Mouse (Mus musculus): ENCODE results near the gene Gm20696. TPM values are rescaled to one million over a fixed set of nuclear protein-coding genes. Genes with fewer than 3 reads are reported as not detected.

The Gm20696 gene
- polyA plus RNA-seq, 1 experiment from 2014 or later: 6.5 TPM

GRCm38 (mm10) chr6:99320444-99320843, 346.2 kb downstream of the Gm20696 start:
- no peaks in the 10 kb centered on the region for H3K9me3 ChIP-seq
- ATAC-seq (ENCODE audit: low FRiP score, low read depth): no peak
- no peaks in the 10 kb centered on the region for H3K36me3 ChIP-seq
- H3K9ac ChIP-seq: no peak overlapping the region
- H3K4me2 ChIP-seq (replicated peaks): no peak overlapping the region
- H3K27me3 ChIP-seq: no peaks in the 10 kb centered on the region
- WGBS: 81% methylated on average over 8 of the region's 8 CpGs
- H3K27ac ChIP-seq: no peak overlapping the region
- no peaks in the 10 kb centered on the region; the same call in none of the 2 replicates for H3K4me1 ChIP-seq
- H3K4me3 ChIP-seq: no peak overlapping the region

DNA sequence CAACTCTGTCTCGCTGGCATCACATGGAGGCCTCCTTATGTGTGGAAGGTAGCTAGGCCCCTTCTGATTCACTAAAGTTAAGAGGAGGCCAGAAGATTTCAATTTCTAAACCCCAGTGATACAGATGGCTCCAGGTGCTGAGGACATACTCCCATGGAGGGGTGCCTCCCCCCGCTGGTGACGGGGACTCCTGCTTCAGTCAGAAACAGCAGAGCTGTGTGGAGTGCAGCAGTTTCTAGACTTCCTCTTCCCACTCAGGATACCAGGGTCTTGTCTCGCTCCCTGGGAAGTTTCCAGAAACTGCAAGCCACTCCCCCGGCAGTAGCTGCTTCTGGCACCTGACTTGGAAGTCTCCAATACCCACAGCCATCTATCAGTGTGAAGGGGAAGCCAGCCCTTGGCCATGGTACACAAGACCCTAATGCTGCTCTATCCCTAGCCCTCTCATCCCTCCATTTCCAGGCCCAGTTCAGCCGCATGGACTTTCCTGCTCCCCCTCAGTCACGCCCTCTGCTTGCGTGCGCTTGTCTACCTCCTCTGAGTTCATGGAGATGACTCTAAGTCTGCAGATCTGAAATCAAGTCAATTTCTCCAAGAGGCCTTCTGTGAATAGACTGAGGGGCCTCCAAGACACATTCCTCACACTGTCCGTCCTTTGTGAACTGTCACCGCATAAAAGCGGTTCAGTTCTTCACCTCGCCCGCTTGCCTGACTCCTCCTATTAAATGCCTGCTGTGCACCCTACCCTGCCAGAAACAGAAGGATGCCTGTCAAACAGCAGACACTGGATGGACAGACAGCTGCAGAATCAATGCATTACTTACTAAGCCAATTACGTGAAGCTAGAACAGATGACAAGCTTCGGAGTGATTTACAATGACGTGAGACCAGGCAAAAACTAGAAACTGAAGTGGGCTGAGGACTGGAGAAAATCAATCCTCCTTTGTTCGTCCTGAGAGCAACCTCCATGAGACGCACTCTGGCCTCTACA, 346.9 kb downstream of the Gm20696 start:
- Histone ChIP-seq H3K36me3 (no peaks in the 10 kb centered on the region), H3K27ac (no peak overlapping the region), H3K4me1 (peaks cover 2% of the 10 kb centered on the region), H3K4me2 (replicated peaks) (no peak overlapping the region), H3K4me3 (no peak overlapping the region), H3K27me3 (no peaks in the 10 kb centered on the region), H3K9me3 (no peaks in the 10 kb centered on the region), H3K9ac (no peak overlapping the region)
- WGBS: 78% methylated on average over 19 of the region's 19 CpGs
- no peak for ATAC-seq (ENCODE audit: low FRiP score, low read depth)

DNA sequence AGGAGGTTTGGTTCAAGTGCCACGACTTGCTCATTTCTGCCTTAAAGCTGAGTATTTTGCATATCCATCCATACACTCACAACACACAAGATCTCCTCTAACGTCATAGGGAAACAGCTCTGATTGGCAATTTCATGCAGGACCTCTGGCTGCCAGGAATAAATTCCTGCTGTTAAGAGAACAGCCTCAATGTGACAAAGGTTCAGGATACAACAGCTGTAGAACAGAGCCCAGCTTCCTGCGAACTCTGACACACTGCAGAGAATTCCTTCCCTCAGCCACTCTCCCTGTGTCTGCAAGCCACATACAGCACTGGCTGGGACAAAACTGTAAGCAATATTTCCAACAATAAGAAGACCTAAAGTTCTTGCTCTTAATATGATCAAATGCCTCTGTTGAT, 351.9 kb downstream of the Gm20696 start:
- no peak overlapping the region for H3K4me3 ChIP-seq
- ATAC-seq (ENCODE audit: low FRiP score, low read depth): no peak
- H3K4me1 ChIP-seq: peaks cover 21% of the 10 kb centered on the region
- no peak overlapping the region for H3K9ac ChIP-seq
- H3K9me3 ChIP-seq: no peaks in the 10 kb centered on the region
- H3K36me3 ChIP-seq: no peaks in the 10 kb centered on the region
- H3K4me2 ChIP-seq (replicated peaks): no peak overlapping the region
- H3K27ac ChIP-seq: no peak overlapping the region
- WGBS: 40% methylated on average over 3 of the region's 3 CpGs
- H3K27me3 ChIP-seq: 0 out of 2 replicates have a peak, but pooled peaks cover 2% of the 10 kb centered on the region

GRCm38 (mm10) chr6:99310529-99310928, 356.1 kb downstream of the Gm20696 start:
- no peaks in the 10 kb centered on the region for H3K9me3 ChIP-seq
- H3K27me3 ChIP-seq: peaks cover 11% of the 10 kb centered on the region; the same call in 1 of the 2 replicates
- H3K36me3 ChIP-seq: peaks cover 11% of the 10 kb centered on the region; the same call in 1 of the 2 replicates
- no peak overlapping the region for H3K27ac ChIP-seq
- 45% methylated on average over 12 of the region's 12 CpGs for WGBS
- no peak overlapping the region for H3K4me3 ChIP-seq
- ATAC-seq (ENCODE audit: low FRiP score, low read depth): no peak
- peaks cover 21% of the 10 kb centered on the region for H3K4me1 ChIP-seq
- H3K9ac ChIP-seq: no peak overlapping the region
- no peak overlapping the region for H3K4me2 ChIP-seq (replicated peaks)

DNA sequence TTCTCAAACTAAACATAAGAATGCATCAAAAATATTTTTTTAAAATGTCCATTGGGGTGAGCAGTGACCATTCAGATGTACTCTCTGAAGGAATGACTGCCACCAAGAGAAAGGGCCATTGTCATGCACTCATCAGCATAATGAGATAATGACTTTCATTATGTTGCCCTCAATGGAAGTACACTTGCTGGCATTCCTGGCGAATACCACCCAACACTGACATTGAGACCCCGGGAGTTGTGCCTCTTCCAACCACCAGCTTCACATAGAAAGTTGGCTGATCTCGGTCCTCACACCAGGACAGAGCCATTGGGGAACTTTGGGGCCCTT, 356.5 kb downstream of the Gm20696 start:
- H3K27ac ChIP-seq: no peak overlapping the region
- no peak overlapping the region for H3K4me2 ChIP-seq (replicated peaks)
- 52% methylated on average over 3 of the region's 3 CpGs for WGBS
- H3K9me3 ChIP-seq: no peaks in the 10 kb centered on the region
- no peak overlapping the region for H3K4me3 ChIP-seq
- H3K9ac ChIP-seq: no peak overlapping the region
- H3K4me1 ChIP-seq: peaks cover 21% of the 10 kb centered on the region
- peaks cover 11% of the 10 kb centered on the region; the same call in 1 of the 2 replicates for H3K36me3 ChIP-seq
- H3K27me3 ChIP-seq: peaks cover 11% of the 10 kb centered on the region; the same call in 1 of the 2 replicates
- ATAC-seq (ENCODE audit: low FRiP score, low read depth): no peak

- Histone ChIP-seq H3K27ac (no peak overlapping the region), H3K36me3 (peaks cover 11% of the 10 kb centered on the region; the same call in 1 of the 2 replicates), H3K9ac (no peak overlapping the region), H3K9me3 (no peaks in the 10 kb centered on the region), H3K27me3 (peaks cover 11% of the 10 kb centered on the region; the same call in 1 of the 2 replicates), H3K4me3 (no peak overlapping the region), H3K4me2 (replicated peaks) (no peak overlapping the region), H3K4me1 (peaks cover 18% of the 10 kb centered on the region)
- 75% methylated on average over 14 of the region's 14 CpGs for WGBS
- ATAC-seq (ENCODE audit: low FRiP score, low read depth): no peak
Observed at GRCm38 (mm10) chr6:99309466-99310170, 357.0 kb downstream of the Gm20696 start.

- no peak overlapping the region for H3K9ac ChIP-seq
- peaks cover 12% of the 10 kb centered on the region; the same call in 1 of the 2 replicates for H3K27me3 ChIP-seq
- no peak overlapping the region for H3K4me3 ChIP-seq
- 84% methylated on average over 3 of the region's 3 CpGs for WGBS
- H3K27ac ChIP-seq: no peak overlapping the region
- ATAC-seq (ENCODE audit: low FRiP score, low read depth): no peak
- no peak overlapping the region for H3K4me2 ChIP-seq (replicated peaks)
- H3K36me3 ChIP-seq: peaks cover 11% of the 10 kb centered on the region; the same call in 1 of the 2 replicates
- 0 out of 2 replicates have a peak, but pooled peaks cover 19% of the 10 kb centered on the region for H3K4me1 ChIP-seq
- H3K9me3 ChIP-seq: no peaks in the 10 kb centered on the region
Observed at GRCm38 (mm10) chr6:99305751-99306150, 360.8 kb downstream of the Gm20696 start.

- Histone ChIP-seq H3K4me1 (0 out of 2 replicates have a peak, but pooled peaks cover 13% of the 10 kb centered on the region), H3K27me3 (peaks cover 12% of the 10 kb centered on the region; the same call in 1 of the 2 replicates), H3K27ac (no peak overlapping the region), H3K4me3 (no peak overlapping the region), H3K9me3 (no peaks in the 10 kb centered on the region), H3K36me3 (peaks cover 11% of the 10 kb centered on the region; the same call in 1 of the 2 replicates), H3K9ac (no peak overlapping the region), H3K4me2 (replicated peaks) (no peak overlapping the region)
- WGBS: 91% methylated on average over 3 of the region's 3 CpGs
- ATAC-seq (ENCODE audit: low FRiP score, low read depth): no peak
Observed at GRCm38 (mm10) chr6:99305236-99305635, 361.4 kb downstream of the Gm20696 start.

GRCm38 (mm10) chr6:99302662-99303435, 363.7 kb downstream of the Gm20696 start:
- Histone ChIP-seq H3K27ac (no peak overlapping the region), H3K4me3 (no peak overlapping the region), H3K36me3 (peaks cover 6% of the 10 kb centered on the region; the same call in 1 of the 2 replicates), H3K9me3 (no peaks in the 10 kb centered on the region), H3K4me2 (replicated peaks) (no peak overlapping the region), H3K4me1 (peaks cover 11% of the 10 kb centered on the region; the same call in 1 of the 2 replicates), H3K27me3 (0 out of 2 replicates have a peak, but pooled peaks cover 6% of the 10 kb centered on the region), H3K9ac (no peak overlapping the region)
- no peak for ATAC-seq (ENCODE audit: low FRiP score, low read depth)
- WGBS: 84% methylated on average over 6 of the region's 6 CpGs

GRCm38 (mm10) chr6:99301923-99302322, 364.7 kb downstream of the Gm20696 start:
- no peak overlapping the region for H3K4me3 ChIP-seq
- no peak for ATAC-seq (ENCODE audit: low FRiP score, low read depth)

DNA sequence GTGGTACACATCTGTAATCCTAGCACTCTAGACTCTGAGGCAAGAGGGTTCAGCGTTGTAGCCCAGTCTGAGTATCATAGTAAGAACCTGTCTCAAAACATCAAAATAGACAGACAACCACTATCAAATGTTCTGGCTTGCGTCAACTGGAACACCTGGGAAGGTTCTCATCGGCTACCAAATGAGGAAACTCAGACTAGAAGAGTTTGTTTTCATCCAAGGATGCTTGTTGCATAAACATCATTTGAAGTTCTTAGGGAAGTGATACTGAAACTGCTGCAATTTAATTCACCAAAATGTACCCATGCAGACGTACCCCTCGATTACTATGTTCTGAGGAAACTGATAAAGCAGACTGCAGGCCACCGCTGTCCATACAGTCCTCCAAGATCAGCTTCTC, 366.4 kb downstream of the Gm20696 start:
- Histone ChIP-seq H3K4me3 (no peak overlapping the region), H3K4me1 (peaks cover 21% of the 10 kb centered on the region), H3K9ac (no peak overlapping the region), H3K9me3 (no peaks in the 10 kb centered on the region), H3K4me2 (replicated peaks) (no peak overlapping the region), H3K36me3 (no peaks in the 10 kb centered on the region), H3K27me3 (0 out of 2 replicates have a peak, but pooled peaks cover 4% of the 10 kb centered on the region), H3K27ac (no peak overlapping the region)
- 90% methylated on average over 6 of the region's 6 CpGs for WGBS
- ATAC-seq (ENCODE audit: low FRiP score, low read depth): no peak

More at GRCm38 (mm10) chr6:99301923-99302322, 364.7 kb downstream of the Gm20696 start:
- no peak overlapping the region for H3K27ac ChIP-seq
- 0 out of 2 replicates have a peak, but pooled peaks cover 6% of the 10 kb centered on the region for H3K27me3 ChIP-seq
- no peaks in the 10 kb centered on the region for H3K9me3 ChIP-seq
- WGBS: 62% methylated on average over 8 of the region's 8 CpGs
- no peak overlapping the region for H3K4me2 ChIP-seq (replicated peaks)
- no peaks in the 10 kb centered on the region for H3K36me3 ChIP-seq
- H3K9ac ChIP-seq: no peak overlapping the region
- H3K4me1 ChIP-seq: peaks cover 11% of the 10 kb centered on the region; the same call in 1 of the 2 replicates
